Mouse (Mus musculus) lung, adult 2 months (tissue): Measurements from ENCODE around the gene Arid1b. TPM values are rescaled to one million over a fixed set of nuclear protein-coding genes. Genes with fewer than 3 reads are reported as not detected.

Experiments used
- DNase-seq: peaks from one replicate; pipeline ENCODE4 v3.0.0; 2022
- H3K4me1 ChIP-seq: fragments of 200-500 bp; 2 replicates; pipeline ENCODE4 v1.6.1; 2011; ENCODE audit warnings: low read length; ENCODE audit not compliant: control insufficient read depth, insufficient read depth
- H3K4me3 ChIP-seq: fragments of 200-500 bp; replicated peaks from 2 replicates; pipeline ENCODE3; 2011; ENCODE audit warnings: low read depth, mild to moderate bottlenecking, control low read depth, low read length; ENCODE audit errors: extremely low read depth
- CTCF ChIP-seq: fragments of 200-500 bp; IDR thresholded peaks from 2 replicates; pipeline ENCODE4 v1.5.1; 2011; ENCODE audit warnings: mild to moderate bottlenecking, low read length, control low read depth; ENCODE audit not compliant: insufficient read depth
- POLR2A ChIP-seq: fragments of 200-500 bp; IDR thresholded peaks from 2 replicates; pipeline ENCODE4 v1.6.1; 2011; ENCODE audit warnings: low read depth, mild to moderate bottlenecking, control low read depth, low read length, borderline replicate concordance; ENCODE audit errors: extremely low read depth
- WGBS: fragments of 180-500 bp; shearing (Covaris S2); methylation state at CpG from one replicate; pipeline ENCODE4 v1.1.7; 2018; 5-methylcytosine and 5-hydroxymethylcytosine counted together
- polyA plus RNA-seq: library from polyadenylated mRNA; depleted of rRNA; stranded (reverse); fragments of >200 nt; gene quantifications from 2 replicates; pipeline ENCODE4 v1.2.3, GENCODE M21; 2012

The Arid1b gene
- polyA plus RNA-seq, 1 experiment = 60.1 TPM

DNA sequence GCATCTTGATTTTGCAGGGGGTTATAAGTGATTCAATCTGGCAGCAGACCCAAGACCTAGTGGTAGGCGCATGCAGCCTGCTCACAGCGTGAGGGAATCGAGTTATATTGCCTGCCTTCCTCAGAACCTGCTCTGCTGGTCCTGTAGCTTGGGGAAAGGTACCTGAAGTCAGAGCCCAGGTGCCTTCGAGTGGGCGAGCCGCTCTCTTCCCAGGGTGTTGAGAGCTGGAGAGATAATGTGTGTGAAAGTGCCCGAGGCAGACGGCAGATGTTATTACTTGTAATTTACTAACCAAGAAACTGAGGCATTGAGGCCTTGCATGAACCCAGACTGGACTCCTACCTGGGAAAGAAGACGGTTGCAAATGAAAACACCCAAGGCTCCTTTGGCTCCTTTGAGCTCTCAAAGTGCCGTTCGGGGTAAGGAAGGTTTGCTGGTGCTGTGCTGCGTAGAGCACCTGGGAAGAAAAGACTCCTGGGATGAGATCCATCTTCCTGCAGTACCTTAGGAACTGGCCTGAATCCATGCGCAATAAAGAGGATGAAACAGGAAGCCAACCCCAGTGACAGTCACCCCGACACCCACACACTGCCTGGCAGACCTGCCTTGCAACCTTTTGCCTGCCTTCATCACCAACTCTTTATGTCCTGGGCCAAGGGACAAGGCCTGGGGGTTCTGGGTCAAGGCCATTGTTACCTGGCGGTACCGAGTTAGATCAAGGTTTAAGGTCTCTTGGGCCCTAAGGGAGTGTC, 401.5 kb downstream of the Arid1b start:
- no peak for DNase-seq
- Histone ChIP-seq H3K4me1 (no peaks in the 10 kb centered on the region), H3K4me3 (no peak overlapping the region)
- 82% methylated on average over 16 of the region's 16 CpGs for WGBS
- no peak for TF ChIP-seq POLR2A
- no peak for TF ChIP-seq CTCF

DNA sequence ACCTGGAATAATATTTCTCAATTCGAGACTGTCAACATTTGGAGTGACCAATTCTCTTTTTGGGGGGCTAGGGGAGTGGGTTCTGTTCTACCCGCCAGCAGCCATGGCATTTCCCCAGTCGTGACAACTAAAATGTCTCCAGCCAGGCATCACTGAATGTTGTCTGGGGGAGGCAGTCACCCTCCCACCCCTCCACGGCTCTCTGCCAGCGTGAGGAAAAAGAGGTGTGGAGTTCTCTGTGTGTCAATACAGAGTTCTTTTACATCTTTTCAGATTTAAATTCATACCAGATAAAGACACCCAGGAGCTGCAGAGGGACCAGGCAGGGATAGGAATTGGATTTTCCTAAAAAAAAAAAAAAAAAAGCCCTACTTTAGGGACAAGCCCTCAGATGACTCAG, 402.1 kb downstream of the Arid1b start:
- H3K4me3 ChIP-seq = no peak overlapping the region
- no peaks in the 10 kb centered on the region for H3K4me1 ChIP-seq
- DNase-seq = no peak
- WGBS = 79% methylated on average over 5 of the region's 5 CpGs
- TF ChIP-seq CTCF (no peak), POLR2A (no peak)
